Mouse (Mus musculus): ENCODE data around the gene Zfp334. TPM values are rescaled to one million over a fixed set of nuclear protein-coding genes. Genes with fewer than 3 reads are reported as not detected.
A peak's percentile ranks its signal among the peaks of the same experiment; 100 is the strongest.

Gene Zfp334
- polyA plus RNA-seq, 1 experiment from 2014 or later: 21.1 TPM

DNA sequence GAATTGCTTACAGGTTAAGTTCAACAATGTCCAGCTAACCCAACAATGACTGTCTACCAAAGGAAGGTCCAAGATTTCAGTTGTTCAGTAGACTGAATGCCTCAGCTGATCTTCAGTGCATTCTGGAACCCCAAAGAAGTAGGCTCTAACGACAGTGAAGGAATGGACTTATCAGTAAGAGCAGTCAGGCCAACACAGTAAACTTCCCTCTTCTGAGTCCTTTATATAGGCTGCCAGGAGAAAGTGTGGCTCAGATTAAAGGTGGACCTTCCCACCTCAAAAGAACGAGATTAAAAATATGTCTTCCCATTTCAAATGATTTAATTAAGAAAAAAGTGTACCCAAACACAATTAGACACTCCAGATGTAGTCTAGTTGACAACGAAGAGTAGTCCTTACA is 17.7 kb downstream of the Zfp334 start:
- peaks cover 12% of the 10 kb centered on the region for H3K36me3 ChIP-seq
- no peaks in the 10 kb centered on the region; the same call in 1 of the 2 replicates for H3K9me3 ChIP-seq (replicated peaks)
- H3K4me2 ChIP-seq (replicated peaks): no peak overlapping the region
- ATAC-seq (ENCODE audit: low FRiP score): no peak
- no peak overlapping the region for H3K4me3 ChIP-seq
- no peaks in the 10 kb centered on the region for H3K27me3 ChIP-seq
- H3K4me1 ChIP-seq: peaks cover 22% of the 10 kb centered on the region
- WGBS: 73% methylated on average over 3 of the region's 3 CpGs
- H3K27ac ChIP-seq: no peak overlapping the region
- H3K9ac ChIP-seq: no peak overlapping the region

DNA sequence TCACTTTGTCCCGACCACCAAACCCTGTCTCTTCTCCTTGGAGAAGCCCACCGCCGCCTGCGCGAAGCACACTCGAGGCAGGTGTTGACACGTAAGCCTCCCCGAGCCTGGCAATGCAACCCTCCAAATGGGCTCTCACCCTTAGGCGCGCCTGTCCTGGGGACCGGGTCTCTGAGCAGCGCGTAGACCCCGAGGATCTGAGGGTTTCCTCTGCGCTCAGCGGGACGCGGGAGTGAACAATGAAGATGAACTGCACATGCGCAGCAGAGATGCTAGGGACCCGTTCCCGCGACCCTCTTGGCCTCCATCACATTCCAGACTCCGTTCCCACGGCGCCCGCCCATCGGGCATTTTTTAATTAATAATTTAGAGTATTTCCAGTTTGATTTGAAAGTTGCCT is 19.6 kb downstream of the Zfp334 start, which contains the start of gene Zfp663:
TSS of gene Zfp663 (minus strand) at position 234 of the 400 bp plus-strand sequence.
- Histone ChIP-seq H3K4me3 (peak within 1 kb of the TSS; percentile 50), H3K4me1 (peaks cover 31% of the 10 kb centered on the region), H3K9ac (peak within 1 kb of the TSS; percentile 81), H3K4me2 (replicated peaks) (peak within 1 kb of the TSS; percentile 76), H3K9me3 (replicated peaks) (no peaks in the 10 kb centered on the region), H3K27me3 (0 out of 2 replicates have a peak, but pooled peaks cover 2% of the 10 kb centered on the region), H3K36me3 (no peaks in the 10 kb centered on the region), H3K27ac (peak within 1 kb of the TSS; percentile 87)
- peak; percentile 75 for ATAC-seq (ENCODE audit: low FRiP score)
- under 1% methylated on average over 27 of the region's 27 CpGs for WGBS

DNA sequence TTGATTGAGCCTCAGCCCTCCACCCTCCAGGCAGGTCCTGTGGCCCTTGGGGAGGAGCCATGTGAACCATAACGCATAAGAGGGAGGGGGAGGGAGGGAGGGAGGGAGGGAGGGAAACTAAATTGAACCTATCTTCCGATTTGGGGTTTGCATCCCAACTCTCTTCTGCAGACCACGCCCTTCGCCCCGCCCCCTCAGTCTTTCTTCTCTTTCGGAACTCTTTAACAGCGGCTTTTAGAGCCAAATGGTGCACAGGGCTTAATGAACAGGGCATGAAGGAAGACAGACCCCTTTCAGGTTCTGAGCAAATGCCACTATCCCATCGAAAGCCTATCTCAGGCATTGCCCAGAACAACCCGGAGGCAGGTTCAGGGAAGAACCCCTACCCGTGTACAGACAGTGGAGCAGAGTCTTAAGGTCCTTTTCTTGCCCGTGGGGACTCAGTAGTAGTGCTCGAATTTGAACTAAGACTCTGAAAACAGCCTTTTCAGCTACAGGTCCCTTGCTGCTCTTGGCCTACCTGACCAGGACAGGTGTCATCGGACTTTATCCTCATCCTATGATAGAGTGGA is 20.1 kb downstream of the Zfp334 start:
- Histone ChIP-seq H3K27ac (peak overlapping the region; percentile 87), H3K4me1 (peaks cover 31% of the 10 kb centered on the region), H3K27me3 (0 out of 2 replicates have a peak, but pooled peaks cover 4% of the 10 kb centered on the region), H3K9ac (peak overlapping the region; percentile 81), H3K9me3 (replicated peaks) (0 out of 2 replicates have a peak, but pooled peaks cover 3% of the 10 kb centered on the region), H3K4me2 (replicated peaks) (peak overlapping the region; percentile 76), H3K36me3 (no peaks in the 10 kb centered on the region), H3K4me3 (peak overlapping the region; percentile 50)
- peak; percentile 31; the same call in 1 of the 2 replicates for ATAC-seq (ENCODE audit: low FRiP score)
- under 1% methylated on average over 13 of the region's 13 CpGs for WGBS

DNA sequence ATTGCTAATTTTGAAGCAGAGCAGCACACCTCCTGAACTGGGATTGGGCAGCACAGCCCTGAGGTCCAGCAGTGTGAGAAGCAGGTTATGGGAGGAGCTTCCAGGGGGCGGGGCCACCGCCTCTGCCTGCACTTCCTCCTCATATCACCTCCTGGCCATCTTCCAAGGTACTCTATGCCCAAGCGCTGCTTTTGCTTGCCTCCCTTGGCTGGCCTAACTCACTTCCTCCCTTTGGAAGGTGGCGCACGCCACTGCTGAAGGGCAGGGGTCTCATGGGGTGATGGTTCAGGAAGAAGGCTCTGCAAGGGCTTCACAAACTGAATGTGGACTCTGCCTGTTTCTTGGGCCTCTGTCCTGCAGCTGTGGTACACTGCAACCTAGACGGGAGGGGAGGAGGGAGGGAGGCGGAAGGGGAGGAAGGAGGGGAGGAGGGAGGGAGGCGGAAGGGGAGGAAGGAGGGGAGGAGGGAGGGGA is 21.0 kb downstream of the Zfp334 start:
- Histone ChIP-seq H3K4me1 (peaks cover 31% of the 10 kb centered on the region), H3K27me3 (0 out of 2 replicates have a peak, but pooled peaks cover 4% of the 10 kb centered on the region), H3K9ac (no peak overlapping the region), H3K4me2 (replicated peaks) (peak overlapping the region; percentile 76), H3K4me3 (peak overlapping the region; percentile 50; the same call in 1 of the 2 replicates), H3K36me3 (no peaks in the 10 kb centered on the region), H3K27ac (no peak overlapping the region), H3K9me3 (replicated peaks) (0 out of 2 replicates have a peak, but pooled peaks cover 3% of the 10 kb centered on the region)
- ATAC-seq (ENCODE audit: low FRiP score): no peak
- 13% methylated on average over 5 of the region's 8 CpGs for WGBS

DNA sequence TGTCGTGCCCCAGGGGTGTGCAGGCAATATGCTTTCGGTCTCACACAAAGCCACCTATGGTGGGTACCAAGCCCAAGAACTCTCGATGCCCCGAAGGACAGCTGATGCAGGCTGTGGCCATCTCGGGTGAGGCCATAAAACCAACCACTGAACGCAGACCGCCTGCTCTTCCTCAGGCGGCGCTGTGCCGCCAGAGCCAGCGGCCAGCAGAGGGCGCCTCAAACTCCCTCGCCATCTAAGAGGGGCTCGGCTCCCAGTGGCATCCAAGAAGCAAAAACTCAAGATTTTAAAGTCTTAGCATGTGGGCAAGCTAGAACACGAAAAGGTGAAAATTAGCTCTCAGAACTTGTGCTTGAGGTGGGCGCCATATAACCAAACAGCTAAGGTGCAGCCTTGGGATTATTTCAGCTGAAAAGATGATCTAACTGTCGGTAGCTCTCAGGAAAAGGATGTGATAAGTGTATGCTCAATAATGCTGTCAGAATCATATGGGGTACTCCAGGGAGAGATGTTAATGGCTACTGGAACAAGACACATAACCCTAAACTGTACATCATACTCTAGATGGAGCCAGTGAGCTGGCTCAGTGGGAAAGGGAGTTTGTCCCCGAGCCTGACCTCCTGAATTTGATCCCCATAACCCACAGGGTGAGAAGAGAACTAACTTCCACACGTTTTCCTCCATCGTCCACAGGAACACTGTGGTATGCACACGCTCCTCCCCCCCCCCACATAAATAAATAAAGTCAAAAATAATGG is 23.5 kb downstream of the Zfp334 start:
- no peak for ATAC-seq (ENCODE audit: low FRiP score)
- WGBS: 13% methylated on average over 21 of the region's 21 CpGs
- no peak overlapping the region for H3K4me3 ChIP-seq

DNA sequence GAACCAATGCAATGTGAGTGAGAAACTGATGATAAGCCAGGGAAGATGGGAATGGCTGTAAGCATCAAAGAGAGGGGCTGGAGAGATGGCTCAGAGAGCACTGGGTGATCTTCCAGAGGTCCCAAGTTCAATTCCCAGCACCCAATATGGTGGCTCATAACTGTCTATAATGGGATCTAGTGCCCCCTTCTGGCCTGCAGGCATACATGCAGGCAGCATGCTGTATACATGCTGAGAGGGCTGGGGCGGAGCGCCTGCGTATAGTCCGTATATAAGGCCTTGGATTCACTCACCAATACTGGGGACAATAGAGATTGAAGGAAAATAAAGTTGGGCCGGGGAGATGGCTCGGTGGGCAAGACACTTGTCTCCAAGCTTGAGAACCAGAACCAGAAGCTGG is 24.8 kb downstream of the Zfp334 start:
- 84% methylated on average over 6 of the region's 6 CpGs for WGBS
- Histone ChIP-seq H3K27me3 (0 out of 2 replicates have a peak, but pooled peaks cover 6% of the 10 kb centered on the region), H3K9ac (no peak overlapping the region), H3K9me3 (replicated peaks) (0 out of 2 replicates have a peak, but pooled peaks cover 3% of the 10 kb centered on the region), H3K4me1 (peaks cover 25% of the 10 kb centered on the region), H3K4me2 (replicated peaks) (no peak overlapping the region), H3K27ac (no peak overlapping the region), H3K36me3 (no peaks in the 10 kb centered on the region), H3K4me3 (no peak overlapping the region)
- no peak for ATAC-seq (ENCODE audit: low FRiP score)

More for the DNA sequence above, 23.5 kb downstream of the Zfp334 start:
- Histone ChIP-seq H3K4me2 (replicated peaks) (peak overlapping the region; percentile 13; the same call in 1 of the 2 replicates), H3K36me3 (no peaks in the 10 kb centered on the region), H3K4me1 (peaks cover 31% of the 10 kb centered on the region), H3K27ac (no peak overlapping the region), H3K9ac (0 out of 2 replicates have a peak overlapping the region, but pooled peaks have one; percentile 33), H3K9me3 (replicated peaks) (0 out of 2 replicates have a peak, but pooled peaks cover 3% of the 10 kb centered on the region), H3K27me3 (0 out of 2 replicates have a peak, but pooled peaks cover 6% of the 10 kb centered on the region)

DNA sequence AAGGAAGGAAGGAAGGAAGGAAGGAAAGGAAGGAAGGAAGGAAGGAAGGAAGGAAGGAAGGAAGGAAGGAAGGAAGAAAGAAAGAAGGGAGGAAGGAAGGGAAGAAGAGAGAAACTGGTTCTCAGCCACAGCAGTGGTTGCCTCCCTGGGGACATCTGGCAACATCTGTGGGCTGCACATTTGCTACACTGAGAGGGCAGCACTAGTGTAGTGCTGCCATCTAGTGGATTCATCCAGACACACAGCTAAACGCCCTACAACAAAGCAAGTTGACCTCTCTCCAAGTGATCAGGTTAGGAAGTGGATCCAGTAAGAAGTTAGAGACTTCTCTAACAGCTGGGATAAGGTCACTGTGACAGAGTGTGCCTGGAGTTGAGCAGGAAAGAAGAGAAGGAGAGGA is 27.2 kb downstream of the Zfp334 start:
- H3K9me3 ChIP-seq (replicated peaks): 0 out of 2 replicates have a peak, but pooled peaks cover 3% of the 10 kb centered on the region
- WGBS: 0% methylated on average over 1 of the region's 1 CpGs
- peaks cover 8% of the 10 kb centered on the region; the same call in 1 of the 2 replicates for H3K4me1 ChIP-seq
- 0 out of 2 replicates have a peak, but pooled peaks cover under 1% of the 10 kb centered on the region for H3K36me3 ChIP-seq
- H3K27ac ChIP-seq: no peak overlapping the region
- 0 out of 2 replicates have a peak, but pooled peaks cover 6% of the 10 kb centered on the region for H3K27me3 ChIP-seq
- no peak overlapping the region for H3K9ac ChIP-seq
- ATAC-seq (ENCODE audit: low FRiP score): 0 out of 2 replicates have a peak, but pooled peaks have one; percentile 43
- no peak overlapping the region for H3K4me3 ChIP-seq
- no peak overlapping the region for H3K4me2 ChIP-seq (replicated peaks)

DNA sequence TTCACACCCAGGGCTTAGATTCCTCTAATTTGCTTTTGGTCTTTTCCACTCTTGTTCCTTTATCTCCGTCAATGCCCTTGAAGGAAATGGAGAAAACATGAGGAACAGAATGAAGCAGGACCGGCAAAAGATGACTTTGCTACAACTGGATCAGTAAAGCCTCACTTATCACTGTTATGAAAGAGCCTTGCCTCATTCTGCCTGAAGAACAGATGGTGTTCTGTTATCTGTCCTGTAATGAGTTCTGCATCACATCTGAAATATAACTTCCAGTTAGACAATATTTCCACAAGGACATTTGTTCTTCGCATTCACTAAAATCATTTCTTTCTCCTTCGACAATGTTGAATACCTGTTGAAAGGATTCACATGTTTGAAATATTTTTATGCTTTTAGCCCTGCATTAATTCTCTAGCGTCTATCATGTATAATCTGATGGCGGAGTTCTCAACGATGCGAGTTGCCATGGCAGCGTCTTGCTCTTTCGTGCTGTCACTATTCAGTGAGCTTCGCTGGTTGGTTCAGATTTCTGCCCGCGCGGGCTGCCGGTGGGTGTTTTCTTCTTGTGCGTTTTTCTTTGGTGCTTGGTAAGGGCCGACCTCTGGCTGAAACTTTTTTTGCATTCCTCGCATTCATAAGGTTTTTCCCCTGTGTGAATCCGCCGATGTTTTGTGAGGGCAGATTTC is 36.1 kb downstream of the Zfp334 start:
- no peak for ATAC-seq (ENCODE audit: low FRiP score)
- Histone ChIP-seq H3K4me2 (replicated peaks) (no peak overlapping the region), H3K9me3 (replicated peaks) (peaks cover 30% of the 10 kb centered on the region), H3K9ac (no peak overlapping the region), H3K36me3 (peaks cover 35% of the 10 kb centered on the region), H3K4me3 (no peak overlapping the region), H3K4me1 (no peaks in the 10 kb centered on the region), H3K27me3 (no peaks in the 10 kb centered on the region), H3K27ac (no peak overlapping the region)
- 91% methylated on average over 20 of the region's 20 CpGs for WGBS

DNA sequence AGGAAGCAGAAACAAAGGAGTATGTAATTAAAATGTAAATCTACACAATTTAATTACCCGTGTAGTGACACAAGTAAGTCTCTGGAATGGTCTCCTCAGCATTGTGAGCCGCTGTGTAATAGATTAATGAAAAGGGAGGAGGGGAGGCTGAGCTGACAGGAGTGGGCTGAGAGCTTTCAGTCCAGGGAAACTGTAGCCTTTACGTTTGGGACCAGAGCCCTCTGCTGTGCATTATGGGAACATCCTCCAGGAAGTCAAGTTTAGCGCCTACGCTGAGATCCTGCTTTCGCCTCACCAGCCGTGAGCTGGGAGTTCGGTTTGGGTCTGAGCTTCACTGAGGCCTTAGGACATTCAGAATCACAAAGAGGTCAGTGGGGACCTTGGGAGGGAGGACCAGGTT is 38.6 kb downstream of the Zfp334 start:
- Histone ChIP-seq H3K9me3 (replicated peaks) (peaks cover 29% of the 10 kb centered on the region), H3K4me1 (no peaks in the 10 kb centered on the region), H3K4me2 (replicated peaks) (0 out of 2 replicates have a peak overlapping the region, but pooled peaks have one; percentile 5), H3K27ac (no peak overlapping the region), H3K27me3 (no peaks in the 10 kb centered on the region), H3K9ac (no peak overlapping the region), H3K4me3 (no peak overlapping the region), H3K36me3 (peaks cover 31% of the 10 kb centered on the region)
- peak; percentile 54; the same call in 1 of the 2 replicates for ATAC-seq (ENCODE audit: low FRiP score)
- 22% methylated on average over 8 of the region's 8 CpGs for WGBS

DNA sequence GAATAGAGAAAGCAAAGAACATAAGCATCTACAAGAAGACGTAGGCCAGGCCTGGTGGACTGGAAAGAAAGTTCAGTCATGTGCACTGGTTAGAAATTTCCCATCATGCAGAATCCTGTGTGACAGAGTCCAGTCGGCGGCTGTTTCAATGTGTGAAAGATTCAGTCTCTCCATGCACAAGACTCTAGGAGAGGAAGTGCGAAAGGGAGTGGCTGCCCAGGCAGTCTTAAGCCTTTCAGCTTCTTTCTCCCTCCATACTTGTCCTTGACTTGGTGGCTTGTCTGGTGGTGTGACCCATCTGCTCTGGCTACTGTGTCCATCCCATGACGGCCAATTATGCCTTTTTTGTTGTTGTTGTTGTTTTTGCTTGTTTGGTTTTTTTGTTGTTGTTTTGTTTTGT is 41.9 kb downstream of the Zfp334 start:
- H3K4me3 ChIP-seq: no peak overlapping the region
- H3K36me3 ChIP-seq: no peaks in the 10 kb centered on the region
- H3K27ac ChIP-seq: no peak overlapping the region
- H3K9ac ChIP-seq: no peak overlapping the region
- WGBS: 95% methylated on average over 5 of the region's 5 CpGs
- H3K4me2 ChIP-seq (replicated peaks): no peak overlapping the region
- no peak for ATAC-seq (ENCODE audit: low FRiP score)
- no peaks in the 10 kb centered on the region for H3K27me3 ChIP-seq
- H3K4me1 ChIP-seq: no peaks in the 10 kb centered on the region
- H3K9me3 ChIP-seq (replicated peaks): 0 out of 2 replicates have a peak, but pooled peaks cover 3% of the 10 kb centered on the region

DNA sequence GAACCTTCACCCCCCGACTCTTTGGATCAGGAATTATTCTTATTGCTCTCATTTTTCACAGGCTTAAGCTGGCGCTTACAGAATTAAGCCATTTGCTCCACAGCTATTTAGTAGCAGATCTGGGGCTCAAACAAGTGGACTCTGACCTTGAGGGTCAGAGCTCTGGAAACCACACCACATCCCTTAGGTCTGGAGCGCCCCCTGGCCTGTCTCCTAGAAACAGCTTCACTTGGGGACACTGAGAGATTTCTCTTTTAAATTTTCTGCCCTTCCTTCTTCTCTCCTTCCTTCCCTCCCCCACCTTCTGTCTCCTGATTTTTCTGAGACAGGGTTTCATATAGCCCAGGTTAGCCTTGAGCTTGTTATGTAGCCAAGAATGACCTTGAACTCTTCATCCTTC is 50.9 kb downstream of the Zfp334 start:
- H3K4me3 ChIP-seq: no peak overlapping the region
- H3K4me1 ChIP-seq: 0 out of 2 replicates have a peak, but pooled peaks cover 2% of the 10 kb centered on the region
- no peaks in the 10 kb centered on the region for H3K9me3 ChIP-seq (replicated peaks)
- H3K27ac ChIP-seq: no peak overlapping the region
- H3K4me2 ChIP-seq (replicated peaks): no peak overlapping the region
- no peak for ATAC-seq (ENCODE audit: low FRiP score)
- H3K9ac ChIP-seq: no peak overlapping the region
- H3K36me3 ChIP-seq: no peaks in the 10 kb centered on the region
- 25% methylated on average over 3 of the region's 3 CpGs for WGBS
- H3K27me3 ChIP-seq: no peaks in the 10 kb centered on the region; the same call in 1 of the 2 replicates

All from hindbrain, embryonic 12.5 days (tissue).